12 mouse cellular contexts compared by ENCODE assay signal in the genomic region with DNA sequence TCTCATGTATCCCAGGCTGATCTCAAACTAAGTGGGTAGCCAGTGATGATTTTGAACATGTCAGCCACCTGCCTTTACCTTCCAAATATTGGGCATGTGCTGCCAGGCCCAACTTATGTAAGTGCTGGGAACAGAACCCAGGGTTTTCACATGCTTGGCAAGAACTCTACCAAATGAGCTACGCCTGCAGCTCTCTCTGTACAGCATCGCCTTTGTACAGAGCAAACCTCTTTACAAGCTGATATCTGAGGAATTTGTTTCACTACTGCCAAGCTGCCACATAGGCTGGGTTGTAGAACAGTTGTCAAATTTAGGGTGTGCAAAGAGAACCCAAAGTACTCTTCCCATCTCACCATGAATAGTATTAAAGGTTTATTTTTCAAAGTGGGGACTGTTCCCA.
DNase-seq lines count a peak whose midpoint lies in the region; ATAC-seq lines count a peak whose summit lies in the region.
"Had no signal": no experiment of that assay in that cellular context is flagged by ENCODE, and none has a peak within 500 bp of the region (broad histone marks: within the 10 kb centered on the region; RNA-seq: fewer than 3 reads in every experiment).

No protein-coding gene starts in this region.

- peaks cover 2% of the 10 kb centered on the region; the same call in 1 of the 2 replicates for H3K36me3 ChIP-seq in heart, embryonic 16.5 days (ENCODE audit: control insufficient read depth, insufficient read depth)
- no peaks in the 10 kb centered on the region for H3K36me3 ChIP-seq in forebrain, embryonic 12.5 days (replicated peaks)
- H3K36me3 ChIP-seq: forebrain, embryonic 15.5 days had no signal

- peak; percentile 79 for ATAC-seq in heart, embryonic 16.5 days (replicated peaks; ENCODE audit: extremely low read depth, insufficient read depth, low FRiP score)
- no peak for ATAC-seq in forebrain, embryonic 12.5 days (ENCODE audit: low FRiP score)
- ATAC-seq: forebrain, embryonic 15.5 days had no signal

- DNase-seq in frontal cortex, postnatal 36 days (ENCODE audit: low spot score in 2 of 2), result peak; percentile 9 to 38
- DNase-seq in frontal cortex, postnatal 25 days (ENCODE audit: low spot score in 2 of 2), result no peak
- DNase-seq in lung, postnatal 25 days (ENCODE audit: low spot score), result peak; percentile 4
- no peak for DNase-seq in lung, postnatal 10 days
- peak; percentile 32 for DNase-seq in skeletal muscle tissue, adult 2 months (ENCODE audit: low read depth, low spot score)
- DNase-seq in cerebellum, adult 11 months, result no peak
- DNase-seq: adrenal gland, adult 2 months had no signal

- H3K27me3 ChIP-seq in heart, embryonic 16.5 days (ENCODE audit: control insufficient read depth, insufficient read depth, low read length), result no peaks in the 10 kb centered on the region
- H3K27me3 ChIP-seq in forebrain, embryonic 12.5 days, result no peaks in the 10 kb centered on the region
- H3K27me3 ChIP-seq: embryonic facial prominence, embryonic 15.5 days; forebrain, embryonic 15.5 days had no signal

- no peak overlapping the region for H3K4me2 ChIP-seq in heart, embryonic 16.5 days (ENCODE audit: low read depth, low read length)
- H3K4me2 ChIP-seq in forebrain, embryonic 12.5 days, result no peak overlapping the region
- H3K4me2 ChIP-seq: embryonic facial prominence, embryonic 15.5 days; forebrain, embryonic 15.5 days had no signal

- H3K9ac ChIP-seq in heart, embryonic 16.5 days (ENCODE audit: low read length), result no peak overlapping the region
- H3K9ac ChIP-seq in forebrain, embryonic 12.5 days, result no peak overlapping the region
- H3K9ac ChIP-seq: embryonic facial prominence, embryonic 15.5 days; forebrain, embryonic 15.5 days had no signal

- 30% methylated on average over 2 of the region's 2 CpGs for WGBS in heart, embryonic 16.5 days
- WGBS in forebrain, embryonic 12.5 days, result 97% methylated on average over 2 of the region's 2 CpGs

- H3K9me3 ChIP-seq in heart, embryonic 16.5 days (replicated peaks; ENCODE audit: control insufficient read depth, low read length), result no peaks in the 10 kb centered on the region
- H3K9me3 ChIP-seq in forebrain, embryonic 12.5 days, result no peaks in the 10 kb centered on the region
- H3K9me3 ChIP-seq: embryonic facial prominence, embryonic 15.5 days; forebrain, embryonic 15.5 days; megakaryocyte, embryonic 14.5 days had no signal

- peaks cover 21% of the 10 kb centered on the region for H3K4me1 ChIP-seq in heart, embryonic 16.5 days (ENCODE audit: control insufficient read depth, insufficient read depth, low read length)
- no peaks in the 10 kb centered on the region for H3K4me1 ChIP-seq in forebrain, embryonic 12.5 days
- H3K4me1 ChIP-seq: embryonic facial prominence, embryonic 15.5 days; forebrain, embryonic 15.5 days had no signal

- peak overlapping the region; percentile 78 for H3K27ac ChIP-seq in heart, embryonic 16.5 days (ENCODE audit: low read length)
- H3K27ac ChIP-seq in forebrain, embryonic 12.5 days, result no peak overlapping the region
- H3K27ac ChIP-seq: embryonic facial prominence, embryonic 15.5 days; forebrain, embryonic 15.5 days had no signal

- H3K4me3 ChIP-seq in heart, embryonic 16.5 days (ENCODE audit: low read length), result no peak overlapping the region
- H3K4me3 ChIP-seq in forebrain, embryonic 12.5 days (replicated peaks), result no peak overlapping the region
- H3K4me3 ChIP-seq: embryonic facial prominence, embryonic 15.5 days; forebrain, embryonic 15.5 days; megakaryocyte, embryonic 14.5 days had no signal

Comparison
In these comparisons a context has a peak if more than half of its experiments do, and no peak if none do; other contexts are left out.
1. DNase-seq: peak in frontal cortex, postnatal 36 days (2 of 2), lung, postnatal 25 days (single experiment) and skeletal muscle tissue, adult 2 months (single experiment); none in frontal cortex, postnatal 25 days (0 of 2), lung, postnatal 10 days (single experiment) and cerebellum, adult 11 months (single experiment).